Mouse (Mus musculus) ES-E14 (cell line): ENCODE results near the gene Fchsd2.

Source experiments
- CHD2 ChIP-seq: IDR thresholded peaks from 2 replicates; pipeline ENCODE4 v1.6.1; 2014; ENCODE audit warnings: mild to moderate bottlenecking, low read depth, low read length, inconsistent platforms
- ZNF384 ChIP-seq: IDR thresholded peaks from 2 replicates; pipeline ENCODE4 v1.6.1; 2012; ENCODE audit warnings: low read depth, low read length, inconsistent platforms

DNA sequence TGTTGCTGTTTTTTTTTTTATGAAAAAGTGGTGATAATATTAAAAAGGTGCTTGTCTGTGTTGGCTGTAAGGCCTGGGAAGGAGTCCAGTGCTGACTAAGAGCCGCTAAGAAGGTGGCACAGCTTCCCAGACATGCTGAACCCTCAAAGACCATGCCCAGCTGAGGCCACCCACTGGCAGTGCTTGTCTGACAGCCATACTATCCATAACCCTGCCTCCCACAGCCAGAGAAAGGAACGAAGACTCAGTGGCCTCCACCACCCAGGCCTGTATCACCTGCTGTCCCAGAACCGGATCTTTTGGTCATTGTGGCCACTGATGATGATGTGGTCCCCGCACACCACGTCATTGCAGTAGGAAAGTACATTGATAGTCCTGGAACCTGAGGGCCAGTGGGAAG is 198.5 kb downstream of the Fchsd2 start:
- TF ChIP-seq ZNF384 (no peak), CHD2 (no peak)
